Mouse (Mus musculus) liver (tissue): Measurements from ENCODE around the gene Agtr1a.

Source experiments
- DNase-seq: peaks from one replicate; pipeline ENCODE4 v3.0.0-alpha.2; 2020; ENCODE audit warnings: mixed read lengths

The Agtr1a gene

GRCm38 (mm10) chr13:30364097-30364625 lies 27.9 kb downstream of the Agtr1a start:
- DNase-seq: no peak

GRCm38 (mm10) chr13:30364780-30365179 lies 28.5 kb downstream of the Agtr1a start:
- DNase-seq: no peak

GRCm38 (mm10) chr13:30365378-30365777 lies 29.1 kb downstream of the Agtr1a start:
- no peak for DNase-seq

GRCm38 (mm10) chr13:30368116-30368515 lies 31.9 kb downstream of the Agtr1a start:
- DNase-seq: no peak

- DNase-seq: no peak
These were observed 32.5 kb downstream of the Agtr1a start for GRCm38 (mm10) chr13:30368746-30369145.

- DNase-seq: no peak
These were observed 42.6 kb downstream of the Agtr1a start for GRCm38 (mm10) chr13:30378868-30379267.

- no peak for DNase-seq
These were observed 48.9 kb downstream of the Agtr1a start for GRCm38 (mm10) chr13:30385183-30385582.

- DNase-seq: no peak
These were observed 57.9 kb downstream of the Agtr1a start for GRCm38 (mm10) chr13:30394123-30394522.

- DNase-seq: no peak
These were observed 60.2 kb downstream of the Agtr1a start for GRCm38 (mm10) chr13:30396431-30396830.

- DNase-seq: no peak
These were observed 62.6 kb downstream of the Agtr1a start for GRCm38 (mm10) chr13:30398852-30399251.

GRCm38 (mm10) chr13:30400621-30401020 lies 64.4 kb downstream of the Agtr1a start:
- no peak for DNase-seq

- DNase-seq: no peak
These were observed 67.6 kb downstream of the Agtr1a start for GRCm38 (mm10) chr13:30403874-30404273.

GRCm38 (mm10) chr13:30418611-30419010 lies 82.4 kb downstream of the Agtr1a start:
- DNase-seq: no peak

GRCm38 (mm10) chr13:30427008-30427407 lies 90.8 kb downstream of the Agtr1a start:
- DNase-seq: no peak

GRCm38 (mm10) chr13:30427436-30427835 lies 91.2 kb downstream of the Agtr1a start:
- no peak for DNase-seq
